Comparison of ENCODE assay signal across 9 mouse cellular contexts in genomic region chr17:7204771-7205406, GRCm38 (mm10). TPM values are rescaled to one million over a fixed set of nuclear protein-coding genes. Genes with fewer than 3 reads are reported as not detected.
A peak's percentile ranks its signal among the peaks of the same experiment; 100 is the strongest.
DNase-seq lines count a peak whose midpoint lies in the region; ATAC-seq and TF ChIP-seq lines count a peak whose summit lies in the region.
"Had no signal": no experiment of that assay in that cellular context is flagged by ENCODE, and none has a peak within 500 bp of the region (broad histone marks: within the 10 kb centered on the region; RNA-seq: fewer than 3 reads in every experiment).

No protein-coding gene starts in this region.

- no peaks in the 10 kb centered on the region for H3K9me3 ChIP-seq in lung, embryonic 14.5 days (ENCODE audit: low read depth, low read length)
- H3K9me3 ChIP-seq in embryonic facial prominence, embryonic 12.5 days: no peaks in the 10 kb centered on the region
- no peaks in the 10 kb centered on the region for H3K9me3 ChIP-seq in limb, embryonic 10.5 days (replicated peaks)
- no peaks in the 10 kb centered on the region for H3K9me3 ChIP-seq in neural tube, embryonic 15.5 days (replicated peaks)

- no peak for TF ChIP-seq CTCF in lung, embryonic 14.5 days (IDR thresholded peaks at IDR 0.05; ENCODE audit: low read depth)

- no peak overlapping the region for H3K4me2 ChIP-seq in lung, embryonic 14.5 days
- H3K4me2 ChIP-seq in embryonic facial prominence, embryonic 12.5 days (replicated peaks): peak overlapping the region; percentile 18
- H3K4me2 ChIP-seq in neural tube, embryonic 15.5 days: no peak overlapping the region

- no peaks in the 10 kb centered on the region for H3K36me3 ChIP-seq in lung, embryonic 14.5 days (ENCODE audit: insufficient read depth)
- H3K36me3 ChIP-seq in embryonic facial prominence, embryonic 12.5 days: no peaks in the 10 kb centered on the region
- no peaks in the 10 kb centered on the region for H3K36me3 ChIP-seq in limb, embryonic 10.5 days
- H3K36me3 ChIP-seq in neural tube, embryonic 15.5 days: no peaks in the 10 kb centered on the region

- 43% methylated on average over 11 of the region's 11 CpGs for WGBS in lung, embryonic 14.5 days
- 24% methylated on average over 11 of the region's 11 CpGs for WGBS in embryonic facial prominence, embryonic 12.5 days
- 65% methylated on average over 11 of the region's 11 CpGs for WGBS in limb, embryonic 10.5 days
- WGBS in neural tube, embryonic 15.5 days: 67% methylated on average over 11 of the region's 11 CpGs

- DNase-seq in lung, embryonic 14.5 days: peak; percentile 28
- DNase-seq in lung, postnatal 25 days (ENCODE audit: low spot score): no peak
- DNase-seq in limb, embryonic 10.5 days (ENCODE audit: low spot score): peak; percentile 38
- no peak for DNase-seq in spleen, adult 18-20 months
- DNase-seq in right cerebral cortex, adult 2 months (ENCODE audit: low spot score in 2 of 2): no peak

- H3K4me3 ChIP-seq in lung, embryonic 14.5 days (ENCODE audit: low read depth, low read length): no peak overlapping the region
- H3K4me3 ChIP-seq in embryonic facial prominence, embryonic 12.5 days: no peak overlapping the region
- H3K4me3 ChIP-seq in limb, embryonic 10.5 days: no peak overlapping the region
- no peak overlapping the region for H3K4me3 ChIP-seq in neural tube, embryonic 15.5 days (replicated peaks)

- H3K27ac ChIP-seq in lung, embryonic 14.5 days (ENCODE audit: low read depth): no peak overlapping the region
- peak overlapping the region; percentile 84 for H3K27ac ChIP-seq in embryonic facial prominence, embryonic 12.5 days
- H3K27ac ChIP-seq in limb, embryonic 10.5 days: peak overlapping the region; percentile 80
- 0 out of 2 replicates have a peak overlapping the region, but pooled peaks have one; percentile 18 for H3K27ac ChIP-seq in neural tube, embryonic 15.5 days (replicated peaks)

- peak; percentile 62 for ATAC-seq in lung, embryonic 14.5 days (ENCODE audit: insufficient read depth)
- ATAC-seq in embryonic facial prominence, embryonic 12.5 days (ENCODE audit: insufficient number of reproducible peaks, insufficient read depth, low FRiP score, low TSS enrichment): peak; percentile 86
- ATAC-seq in neural tube, embryonic 15.5 days (ENCODE audit: low FRiP score): no peak
- ATAC-seq in cerebellum, adult (ENCODE audit: insufficient number of reproducible peaks, low FRiP score, low TSS enrichment): no peak
- ATAC-seq: Patski had no signal

- no peaks in the 10 kb centered on the region for H3K27me3 ChIP-seq in lung, embryonic 14.5 days (ENCODE audit: insufficient read depth, low read length)
- H3K27me3 ChIP-seq in embryonic facial prominence, embryonic 12.5 days: no peaks in the 10 kb centered on the region
- no peaks in the 10 kb centered on the region for H3K27me3 ChIP-seq in limb, embryonic 10.5 days (ENCODE audit: low read depth, poor library complexity, severe bottlenecking)
- H3K27me3 ChIP-seq in neural tube, embryonic 15.5 days (replicated peaks): no peaks in the 10 kb centered on the region
- H3K27me3 ChIP-seq: Patski had no signal

- no peaks in the 10 kb centered on the region for H3K4me1 ChIP-seq in lung, embryonic 14.5 days (ENCODE audit: insufficient read depth)
- peaks cover 38% of the 10 kb centered on the region for H3K4me1 ChIP-seq in embryonic facial prominence, embryonic 12.5 days
- H3K4me1 ChIP-seq in limb, embryonic 10.5 days: peaks cover 29% of the 10 kb centered on the region
- peaks cover 16% of the 10 kb centered on the region for H3K4me1 ChIP-seq in neural tube, embryonic 15.5 days

- H3K9ac ChIP-seq in lung, embryonic 14.5 days: no peak overlapping the region
- no peak overlapping the region for H3K9ac ChIP-seq in embryonic facial prominence, embryonic 12.5 days
- no peak overlapping the region for H3K9ac ChIP-seq in neural tube, embryonic 15.5 days (replicated peaks)

RNA-seq across cellular contexts. Expression of gene Rps6ka2, which starts 35.0 kb away (rescaled TPM):
- 15.1 and 16.9 TPM in 2 replicates for polyA plus RNA-seq in lung, embryonic 14.5 days (2014; fragmentation: Nextera tagmentation; extraction: Ambion mirVana)
- polyA plus RNA-seq in embryonic facial prominence, embryonic 12.5 days (2016; fragmentation: Nextera tagmentation; extraction: Ambion mirVana): 24.6 and 24.8 TPM in 2 replicates
- 25.2 and 26.3 TPM in 2 replicates for polyA plus RNA-seq in limb, embryonic 10.5 days (2016; fragmentation: Nextera tagmentation; extraction: Ambion mirVana)
- 15.0 and 17.9 TPM in 2 replicates for polyA plus RNA-seq in neural tube, embryonic 15.5 days (2015; fragmentation: Nextera tagmentation; extraction: Ambion mirVana)

Comparison
In these comparisons a context has a peak if more than half of its experiments do, and no peak if none do; other contexts are left out.
1. DNase-seq: peak in lung, embryonic 14.5 days (single experiment) and limb, embryonic 10.5 days (single experiment); none in lung, postnatal 25 days (single experiment), spleen, adult 18-20 months (0 of 2) and right cerebral cortex, adult 2 months (0 of 2).
2. ATAC-seq: peak in lung, embryonic 14.5 days (single experiment) and embryonic facial prominence, embryonic 12.5 days (single experiment); none in neural tube, embryonic 15.5 days (single experiment) and cerebellum, adult (single experiment).